14 mouse cellular contexts compared by ENCODE assay signal in genomic region chr10:111703447-111703846, GRCm38 (mm10).
"Had no signal": no experiment of that assay in that cellular context is flagged by ENCODE, and none has a peak within 500 bp of the region (broad histone marks: within the 10 kb centered on the region; RNA-seq: fewer than 3 reads in every experiment).

No protein-coding gene starts in this region.

- DNase-seq: lung, adult 18-20 months; lung, embryonic 14.5 days; lung, postnatal 10 days; lung, postnatal 4 days; midbrain, embryonic 14.5 days; retina, postnatal 1 day; right cerebral cortex, adult 18-20 months; right cerebral cortex, postnatal 25 days; right cerebral cortex, postnatal 4 days; spleen, adult 18-20 months; thymus, adult 18-20 months; thymus, postnatal 25 days; thymus, postnatal 4 days had no signal

- ATAC-seq: midbrain, embryonic 16.5 days had no signal
